Mouse (Mus musculus): ENCODE measurements around the gene Zfp951.
"Not testable (repeated sequence)": the region's sequence is repeated elsewhere in the genome, so short reads cannot be mapped to it uniquely, and the experiment has no call there.

The Zfp951 gene

DNA sequence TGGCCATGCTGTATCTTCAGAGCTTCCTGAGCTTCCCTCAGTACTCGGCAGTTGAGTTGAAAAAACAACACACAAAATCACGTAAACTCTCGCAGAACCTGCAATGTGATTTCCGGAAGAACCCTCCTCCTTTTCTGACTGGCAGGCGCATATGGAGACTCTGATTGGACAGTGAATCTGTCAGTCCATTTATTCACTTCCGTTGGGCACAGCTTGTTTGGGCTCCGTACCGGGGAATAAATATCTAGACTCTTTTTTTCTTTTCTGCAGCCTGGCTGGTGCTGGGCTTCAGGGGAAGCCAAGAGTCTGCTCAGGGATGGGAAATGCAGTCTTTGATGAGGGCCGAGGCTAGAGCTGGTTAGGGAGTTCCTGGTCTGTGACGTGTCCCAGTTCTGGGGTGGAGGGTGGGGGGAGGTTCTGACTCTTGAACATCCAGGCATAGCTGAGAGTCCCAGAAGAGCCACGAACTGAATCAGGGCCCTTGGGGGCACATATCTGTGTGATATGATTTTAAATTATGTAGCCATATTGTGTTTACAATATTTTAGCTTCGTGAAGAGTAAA lies at the start of gene Zfp951:
TSS of gene Zfp951 (minus strand) at position 109 of the 564 bp plus-strand sequence.
- peak; percentile 87 for DNase-seq (ENCODE audit: low read depth, low spot score)

DNA sequence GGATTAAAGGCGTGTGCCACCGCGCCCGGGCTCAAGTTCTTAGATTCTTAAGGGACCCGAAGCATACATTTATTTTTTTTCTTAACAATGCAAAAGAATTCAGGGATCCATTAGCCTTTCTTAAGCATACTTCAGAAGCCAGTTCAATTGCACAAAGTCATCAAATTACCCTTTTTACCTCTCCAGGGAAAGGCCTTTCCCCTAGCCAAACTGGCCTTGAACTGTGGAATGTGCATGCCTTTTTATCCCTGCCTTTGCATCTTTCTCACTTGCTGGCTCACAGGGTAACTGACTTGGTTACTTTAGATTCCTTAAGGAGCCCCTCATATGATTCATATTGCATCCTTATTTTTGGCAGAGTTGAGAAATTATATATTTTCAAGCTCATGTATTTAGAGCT lies 46.7 kb upstream of the Zfp951 start:
- peak; percentile 60 for DNase-seq (ENCODE audit: low read depth, low spot score)

DNA sequence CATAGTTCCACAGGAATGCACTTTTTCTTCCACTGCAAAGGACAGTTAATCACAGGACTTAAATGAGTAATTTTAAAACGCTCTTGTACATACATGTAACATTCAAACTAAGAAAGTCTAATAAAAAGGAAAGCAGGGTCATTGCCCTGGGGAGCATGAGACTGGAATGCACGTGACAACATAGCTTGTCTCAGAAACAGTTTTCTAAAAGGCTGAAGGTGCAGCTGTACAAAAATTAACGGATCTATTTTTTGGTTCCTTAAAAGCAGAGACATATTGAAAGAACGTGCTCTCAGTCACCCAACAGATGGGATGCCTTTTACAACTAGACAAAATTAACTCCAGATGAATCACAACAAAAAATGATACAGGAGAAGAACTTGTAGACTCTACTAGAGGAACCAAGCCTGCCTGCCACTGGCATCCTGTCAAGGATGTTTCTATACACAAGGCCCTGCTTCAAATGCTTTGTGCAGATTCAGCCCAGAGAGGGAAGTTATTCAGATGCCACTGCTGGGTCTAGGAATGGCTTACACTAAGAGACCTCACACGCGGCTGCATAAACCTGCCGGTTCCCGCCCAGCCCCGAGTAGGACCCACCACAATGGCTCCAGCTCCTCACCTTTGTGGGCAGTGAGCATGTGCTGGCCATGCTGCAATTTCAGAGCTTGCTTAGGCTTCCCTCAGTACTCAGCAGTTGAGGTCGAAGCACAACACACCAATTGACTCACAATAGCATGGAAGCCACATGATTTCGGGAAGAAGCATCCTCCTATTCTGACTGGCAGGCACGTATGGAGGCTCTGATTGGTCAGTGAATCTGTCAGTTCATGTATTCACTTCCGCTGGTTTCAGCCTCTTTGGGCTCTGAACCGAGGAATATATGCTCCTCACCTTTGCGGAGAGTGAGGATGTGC lies 567 bp downstream of the Zfp951 start:
- DNase-seq (ENCODE audit: low read depth, low spot score) = not testable (repeated sequence)

DNA sequence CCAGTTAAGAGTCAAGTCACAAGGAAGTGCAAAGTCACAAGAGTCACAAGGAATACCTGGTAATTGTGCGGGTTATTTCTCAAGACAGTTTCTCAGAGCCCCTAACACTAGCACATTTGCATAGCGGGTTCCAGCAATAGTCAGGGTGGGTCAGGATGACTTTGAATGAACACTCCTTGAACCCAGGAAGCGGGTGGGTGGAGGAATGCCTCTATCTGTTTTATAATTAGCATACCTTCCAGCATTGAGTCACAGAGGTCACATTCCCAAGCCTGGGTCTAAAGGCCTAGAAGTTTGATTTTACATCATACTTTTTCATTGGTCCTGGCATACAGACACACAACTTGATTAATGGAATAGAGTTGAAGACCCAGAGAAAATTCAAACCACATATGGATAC lies 5.3 kb downstream of the Zfp951 start:
- DNase-seq (ENCODE audit: low read depth, low spot score) = peak; percentile 58

DNA sequence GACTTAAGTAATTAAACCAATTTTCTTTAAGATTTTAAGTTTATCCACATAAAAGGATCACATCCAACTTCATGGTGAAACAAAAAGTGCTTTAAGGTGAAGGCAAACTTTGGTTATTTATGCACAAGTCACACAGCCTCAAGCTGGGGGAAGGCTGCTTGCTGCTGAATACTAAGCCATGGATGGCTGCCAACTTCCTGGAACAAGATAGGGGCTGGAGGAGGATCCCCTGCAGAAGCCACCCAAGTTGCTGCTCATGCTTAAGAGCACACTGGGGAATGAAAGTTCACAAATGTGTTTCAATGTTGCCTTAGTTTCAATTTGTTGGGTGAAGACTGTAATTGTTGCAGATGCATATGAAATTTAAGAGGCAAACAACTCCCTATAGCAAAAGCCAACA lies 26.5 kb downstream of the Zfp951 start:
- DNase-seq (ENCODE audit: low read depth, low spot score) = no peak

DNA sequence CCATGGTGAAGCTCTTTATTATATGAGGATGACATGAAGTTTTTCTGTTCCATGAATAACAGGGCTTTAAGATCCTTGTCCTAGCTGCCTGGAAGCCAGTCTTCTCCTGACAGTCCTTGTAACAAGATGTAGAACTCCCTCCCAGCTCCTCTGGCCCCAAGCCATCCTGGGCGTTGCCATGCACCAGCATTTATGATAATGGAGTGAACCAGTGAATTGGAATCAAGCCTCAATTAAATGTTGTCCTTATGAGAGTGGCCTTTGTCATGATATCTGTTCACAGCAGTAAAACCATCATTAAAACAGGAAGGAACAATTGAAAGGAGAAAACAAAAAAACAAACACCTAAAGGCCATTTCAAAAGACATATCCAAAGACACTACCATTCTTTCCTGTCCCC lies 30.3 kb downstream of the Zfp951 start:
- peak; percentile 55 for DNase-seq (ENCODE audit: low read depth, low spot score)

DNA sequence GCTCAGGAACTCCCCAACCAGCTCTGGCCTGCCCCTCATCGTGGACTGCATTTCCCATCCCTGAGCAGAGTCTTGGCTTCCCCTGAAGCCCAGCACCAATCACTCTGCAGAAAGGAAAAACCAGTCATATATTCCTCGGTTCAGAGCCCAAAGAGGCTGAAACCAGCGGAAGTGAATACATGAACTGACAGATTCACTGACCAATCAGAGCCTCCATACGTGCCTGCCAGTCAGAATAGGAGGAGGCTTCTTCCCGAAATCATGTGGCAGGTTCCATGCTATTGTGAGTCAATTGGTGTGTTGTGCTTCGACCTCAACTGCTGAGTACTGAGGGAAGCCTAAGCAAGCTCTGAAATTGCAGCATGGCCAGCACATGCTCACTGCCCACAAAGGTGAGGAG lies 89.7 kb downstream of the Zfp951 start:
- DNase-seq (ENCODE audit: low read depth, low spot score) = peak; percentile 35

All from ES-CJ7 (cell line).